Mouse (Mus musculus) regulatory T cell (primary cell): ENCODE data around the gene Pgpep1l.
"Not testable (repeated sequence)": the region's sequence is repeated elsewhere in the genome, so short reads cannot be mapped to it uniquely, and the experiment has no call there.

Source experiments
- in situ Hi-C: fragments of 300-600 bp; cut with MboI, MseI; formaldehyde crosslinking; loops from one replicate; pipeline ENCODE4 v1.15.1; 2025; ENCODE audit warnings: high pct_unique_total_duplicates

The Pgpep1l gene

GRCm38 (mm10) chr7:68283776-68284175, 19.7 kb upstream of the Pgpep1l start:
- in situ Hi-C loops = no loop called here

- in situ Hi-C loops = not testable (repeated sequence)
Observed at GRCm38 (mm10) chr7:68283133-68283520, 19.1 kb upstream of the Pgpep1l start.

GRCm38 (mm10) chr7:68282304-68283132, 18.5 kb upstream of the Pgpep1l start:
- in situ Hi-C loops = no loop called here

- in situ Hi-C loops = no loop called here
Observed at GRCm38 (mm10) chr7:68281341-68281740, 17.3 kb upstream of the Pgpep1l start.

GRCm38 (mm10) chr7:68280352-68280869, 16.4 kb upstream of the Pgpep1l start:
- in situ Hi-C loops = no loop called here

- in situ Hi-C loops = loop anchor here (10.0 kb wide), 1 partner anchor 325 kb away; the partner anchor contains the start of gene Igf1r
Observed at GRCm38 (mm10) chr7:68279481-68279880, 15.4 kb upstream of the Pgpep1l start.

- in situ Hi-C loops = loop anchor here (10.0 kb wide), 1 partner anchor 324 kb away; the partner anchor contains the start of gene Igf1r
Observed at GRCm38 (mm10) chr7:68278908-68279307, 14.9 kb upstream of the Pgpep1l start.

- in situ Hi-C loops = loop anchor here (10.0 kb wide), 1 partner anchor 324 kb away; the partner anchor contains the start of gene Igf1r
Observed at GRCm38 (mm10) chr7:68278385-68278784, 14.4 kb upstream of the Pgpep1l start.

- in situ Hi-C loops = loop anchor here (10.0 kb wide), 1 partner anchor 323 kb away; the partner anchor contains the start of gene Igf1r
Observed at GRCm38 (mm10) chr7:68277897-68278270, 13.9 kb upstream of the Pgpep1l start.

- in situ Hi-C loops = loop anchor here (10.0 kb wide), 1 partner anchor 322 kb away; the partner anchor contains the start of gene Igf1r
Observed at GRCm38 (mm10) chr7:68277054-68277896, 13.2 kb upstream of the Pgpep1l start.

GRCm38 (mm10) chr7:68275838-68276731, 12.1 kb upstream of the Pgpep1l start:
- in situ Hi-C loops = loop anchor here (10.0 kb wide), 1 partner anchor 321 kb away; the partner anchor contains the start of gene Igf1r

GRCm38 (mm10) chr7:68275445-68275837, 11.4 kb upstream of the Pgpep1l start:
- in situ Hi-C loops = loop anchor here (10.0 kb wide), 1 partner anchor 321 kb away; the partner anchor contains the start of gene Igf1r

GRCm38 (mm10) chr7:68274951-68275350, 10.9 kb upstream of the Pgpep1l start:
- in situ Hi-C loops = loop anchor here (10.0 kb wide), 1 partner anchor 320 kb away; the partner anchor contains the start of gene Igf1r

- in situ Hi-C loops = loop anchor here (10.0 kb wide), 1 partner anchor 319 kb away; the partner anchor contains the start of gene Igf1r
Observed at GRCm38 (mm10) chr7:68274218-68274617, 10.2 kb upstream of the Pgpep1l start.

- in situ Hi-C loops = loop anchor here (10.0 kb wide), 1 partner anchor 319 kb away; the partner anchor contains the start of gene Igf1r
Observed at GRCm38 (mm10) chr7:68273515-68273914, 9.5 kb upstream of the Pgpep1l start, which contains the start of gene Fam169b. Fam169b (plus strand) TSS chr7:68273839.

- in situ Hi-C loops = loop anchor here (10.0 kb wide), 1 partner anchor 318 kb away; the partner anchor contains the start of gene Igf1r
Observed at GRCm38 (mm10) chr7:68272607-68273006, 8.6 kb upstream of the Pgpep1l start.

- in situ Hi-C loops = loop anchor here (10.0 kb wide), 1 partner anchor 317 kb away; the partner anchor contains the start of gene Igf1r
Observed at GRCm38 (mm10) chr7:68271816-68272215, 7.8 kb upstream of the Pgpep1l start.

GRCm38 (mm10) chr7:68270551-68270950, 6.5 kb upstream of the Pgpep1l start:
- in situ Hi-C loops = loop anchor here (10.0 kb wide), 1 partner anchor 316 kb away; the partner anchor contains the start of gene Igf1r

- in situ Hi-C loops = no loop called here
Observed at GRCm38 (mm10) chr7:68266691-68267090, 2.7 kb upstream of the Pgpep1l start.

- in situ Hi-C loops = no loop called here
Observed at GRCm38 (mm10) chr7:68265391-68265790, 1.4 kb upstream of the Pgpep1l start.
